Mouse (Mus musculus): ENCODE data around the gene Fam122a. TPM values are rescaled to one million over a fixed set of nuclear protein-coding genes. Genes with fewer than 3 reads are reported as not detected.

Fam122a gene
- 10.8 TPM for polyA plus RNA-seq (2015; fragmentation: Illumina TruSeq; extraction: RNeasy Lipid Tissue Mini Kit (QIAGEN cat#74804); ENCODE audit: insufficient read depth, low replicate concordance)

GRCm38 (mm10) chr19:24476929-24477882, at the start of gene Fam122a:
TSS of gene Fam122a (minus strand) at chr19:24477356.

Other genes starting within 250 kb of the Fam122a start
- 7.8 TPM for gene Fxn, start 196.8 kb downstream of the Fam122a start, polyA plus RNA-seq (2015; fragmentation: Illumina TruSeq; extraction: RNeasy Lipid Tissue Mini Kit (QIAGEN cat#74804); ENCODE audit: insufficient read depth, low replicate concordance)
- gene Pip5k1b, start 78.5 kb upstream of the Fam122a start, polyA plus RNA-seq (2015; fragmentation: Illumina TruSeq; extraction: RNeasy Lipid Tissue Mini Kit (QIAGEN cat#74804); ENCODE audit: insufficient read depth, low replicate concordance): 5.0 TPM
- 0.11 TPM for gene Tmem252, start 196.7 kb upstream of the Fam122a start, polyA plus RNA-seq (2015; fragmentation: Illumina TruSeq; extraction: RNeasy Lipid Tissue Mini Kit (QIAGEN cat#74804); ENCODE audit: insufficient read depth, low replicate concordance)

Measured in spleen, adult 10 weeks (tissue).